Mouse (Mus musculus) kidney, embryonic 16.5 days (tissue): ENCODE results near the gene Lsm8. TPM values are rescaled to one million over a fixed set of nuclear protein-coding genes. Genes with fewer than 3 reads are reported as not detected.
"Not testable (repeated sequence)": the region's sequence is repeated elsewhere in the genome, so short reads cannot be mapped to it uniquely, and the experiment has no call there.

Experiments used
- ATAC-seq: fragments of 200-750 bp; cut with Nextera tagmentation; 2 replicates; pipeline ENCODE4 v1.8.0; 2017; ENCODE audit warnings: moderate TSS enrichment; ENCODE audit not compliant: low FRiP score, low TSS enrichment
- H3K27ac ChIP-seq: fragments of 300-500 bp; sonication (generic); 2 replicates; pipeline ENCODE4 v1.5.1; 2014; ENCODE audit warnings: low read length
- H3K27me3 ChIP-seq: fragments of 300-500 bp; sonication (generic); 2 replicates; pipeline ENCODE4 v1.6.1; 2014; ENCODE audit warnings: low read length, control low read depth, mixed read lengths; ENCODE audit not compliant: insufficient read depth
- H3K36me3 ChIP-seq: fragments of 300-500 bp; sonication (generic); 2 replicates; pipeline ENCODE4 v1.6.1; 2014; ENCODE audit warnings: low read length, control low read depth, mixed read lengths; ENCODE audit not compliant: insufficient read depth
- H3K4me1 ChIP-seq: fragments of 300-500 bp; sonication (generic); 2 replicates; pipeline ENCODE4 v1.6.1; 2014; ENCODE audit warnings: low read length, control low read depth, mixed read lengths; ENCODE audit not compliant: insufficient read depth
- H3K4me2 ChIP-seq: fragments of 300-500 bp; sonication (generic); replicated peaks from 2 replicates; pipeline ENCODE4 v1.6.1; 2014; ENCODE audit warnings: low read depth, low read length
- H3K4me3 ChIP-seq: fragments of 300-500 bp; sonication (generic); 2 replicates; pipeline ENCODE4 v1.5.1; 2014; ENCODE audit warnings: mild to moderate bottlenecking, low read length
- H3K9ac ChIP-seq: fragments of 300-500 bp; sonication (generic); replicated peaks from 2 replicates; pipeline ENCODE4 v1.6.1; 2014; ENCODE audit warnings: low read length
- H3K9me3 ChIP-seq: fragments of 300-500 bp; sonication (generic); 2 replicates; pipeline ENCODE4 v1.6.1; 2016; ENCODE audit warnings: low read length, control low read depth
- WGBS: fragments of 180-500 bp; shearing (Covaris S2); extraction: QIAGEN DNeasy Blood & Tissue Kit; methylation state at CpG from one replicate; pipeline ENCODE4 v1.1.7; 2014; 5-methylcytosine and 5-hydroxymethylcytosine counted together
- polyA plus RNA-seq: library from polyadenylated mRNA; unstranded; fragments of >200 nt; fragmentation: Nextera tagmentation; extraction: Ambion mirVana; gene quantifications from 2 replicates; pipeline ENCODE4 v1.2.1, GENCODE M21; 2015

Gene Lsm8
- 212 TPM in 2 replicates for polyA plus RNA-seq

- ATAC-seq, result peak; percentile 100
- WGBS, result 1% methylated on average over 37 of the region's 37 CpGs
Measured at GRCm38 (mm10) chr6:18848051-18848701, at the start of gene Lsm8. Gene Lsm8, plus strand, starts transcription at chr6:18848579.

GRCm38 (mm10) chr6:18800869-18801511 lies 47.4 kb upstream of the Lsm8 start:
- Histone ChIP-seq H3K27me3 (no peaks in the 10 kb centered on the region), H3K27ac (no peak overlapping the region), H3K9ac (no peak overlapping the region), H3K4me2 (no peak overlapping the region), H3K9me3 (no peaks in the 10 kb centered on the region), H3K4me1 (no peaks in the 10 kb centered on the region), H3K36me3 (no peaks in the 10 kb centered on the region), H3K4me3 (no peak overlapping the region)
- WGBS, result 83% methylated on average over 2 of the region's 2 CpGs
- no peak for ATAC-seq

More at GRCm38 (mm10) chr6:18848051-18848701, at the start of gene Lsm8:
- Histone ChIP-seq H3K9ac (peak within 1 kb of the TSS; percentile 98), H3K36me3 (peaks cover 4% of the 10 kb centered on the region; the same call in 1 of the 2 replicates), H3K4me2 (peak within 1 kb of the TSS; percentile 73), H3K4me1 (peaks cover 16% of the 10 kb centered on the region), H3K27ac (peak within 1 kb of the TSS; percentile 98), H3K4me3 (peak within 1 kb of the TSS; percentile 94), H3K27me3 (no peaks in the 10 kb centered on the region), H3K9me3 (no peaks in the 10 kb centered on the region)

GRCm38 (mm10) chr6:18812623-18813022 lies 35.8 kb upstream of the Lsm8 start:
- 97% methylated on average over 1 of the region's 1 CpGs for WGBS
- no peaks in the 10 kb centered on the region for H3K36me3 ChIP-seq
- H3K4me1 ChIP-seq, result no peaks in the 10 kb centered on the region
- H3K27ac ChIP-seq, result no peak overlapping the region
- H3K9ac ChIP-seq, result no peak overlapping the region
- no peaks in the 10 kb centered on the region for H3K9me3 ChIP-seq
- no peak for ATAC-seq
- no peak overlapping the region for H3K4me2 ChIP-seq
- H3K4me3 ChIP-seq, result no peak overlapping the region
- no peaks in the 10 kb centered on the region for H3K27me3 ChIP-seq

GRCm38 (mm10) chr6:18815606-18816005 lies 32.8 kb upstream of the Lsm8 start:
- Histone ChIP-seq H3K36me3 (no peaks in the 10 kb centered on the region), H3K27me3 (no peaks in the 10 kb centered on the region), H3K9me3 (no peaks in the 10 kb centered on the region), H3K9ac (no peak overlapping the region), H3K4me3 (no peak overlapping the region), H3K4me2 (no peak overlapping the region), H3K4me1 (no peaks in the 10 kb centered on the region), H3K27ac (no peak overlapping the region)
- WGBS, result 88% methylated on average over 2 of the region's 2 CpGs
- ATAC-seq, result no peak

DNA sequence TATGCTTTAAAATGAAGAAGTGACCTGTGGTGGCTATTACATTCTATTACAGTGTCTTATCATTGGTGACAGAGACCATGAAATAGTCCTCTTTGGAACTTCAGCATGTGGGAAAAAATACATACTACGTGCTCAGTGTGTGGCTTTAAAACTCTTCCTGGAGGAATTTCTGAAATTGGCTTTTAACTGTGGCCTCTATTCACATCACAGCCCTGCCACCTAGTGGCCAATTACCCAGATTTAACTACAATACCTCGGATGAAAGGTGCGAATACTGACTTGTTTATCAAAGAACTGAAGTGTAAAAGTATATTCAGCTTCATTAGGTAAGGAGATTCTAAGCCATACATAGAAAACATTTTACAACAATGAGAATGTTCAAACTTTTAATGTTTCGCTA lies 29.0 kb upstream of the Lsm8 start:
- Histone ChIP-seq H3K9ac (no peak overlapping the region), H3K4me3 (no peak overlapping the region), H3K9me3 (no peaks in the 10 kb centered on the region), H3K27ac (no peak overlapping the region), H3K27me3 (no peaks in the 10 kb centered on the region), H3K36me3 (no peaks in the 10 kb centered on the region), H3K4me1 (no peaks in the 10 kb centered on the region), H3K4me2 (no peak overlapping the region)
- ATAC-seq, result no peak
- WGBS, result 12% methylated on average over 4 of the region's 4 CpGs

DNA sequence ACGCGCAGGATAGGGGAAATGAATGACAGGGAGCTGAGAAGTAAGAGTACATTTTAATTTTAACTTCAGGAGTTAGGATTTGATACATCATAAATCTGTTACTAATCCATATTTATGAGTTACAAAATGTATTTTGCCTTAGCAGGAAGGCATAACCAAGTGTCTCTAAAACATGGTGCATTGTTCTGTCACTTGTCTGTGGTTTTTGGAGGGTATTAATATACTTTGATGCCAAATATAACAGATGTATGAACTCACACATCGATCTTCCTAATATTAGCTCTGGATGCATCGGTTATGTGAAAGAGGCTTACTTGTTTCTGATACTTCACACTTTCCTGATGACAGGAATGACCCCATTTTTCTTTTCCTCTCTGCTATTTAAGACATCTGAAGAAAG lies 28.1 kb upstream of the Lsm8 start:
- no peaks in the 10 kb centered on the region for H3K27me3 ChIP-seq
- H3K36me3 ChIP-seq, result no peaks in the 10 kb centered on the region
- no peaks in the 10 kb centered on the region for H3K9me3 ChIP-seq
- H3K4me2 ChIP-seq, result no peak overlapping the region
- no peaks in the 10 kb centered on the region for H3K4me1 ChIP-seq
- ATAC-seq, result no peak
- no peak overlapping the region for H3K9ac ChIP-seq
- 69% methylated on average over 4 of the region's 4 CpGs for WGBS
- H3K27ac ChIP-seq, result no peak overlapping the region
- no peak overlapping the region for H3K4me3 ChIP-seq

DNA sequence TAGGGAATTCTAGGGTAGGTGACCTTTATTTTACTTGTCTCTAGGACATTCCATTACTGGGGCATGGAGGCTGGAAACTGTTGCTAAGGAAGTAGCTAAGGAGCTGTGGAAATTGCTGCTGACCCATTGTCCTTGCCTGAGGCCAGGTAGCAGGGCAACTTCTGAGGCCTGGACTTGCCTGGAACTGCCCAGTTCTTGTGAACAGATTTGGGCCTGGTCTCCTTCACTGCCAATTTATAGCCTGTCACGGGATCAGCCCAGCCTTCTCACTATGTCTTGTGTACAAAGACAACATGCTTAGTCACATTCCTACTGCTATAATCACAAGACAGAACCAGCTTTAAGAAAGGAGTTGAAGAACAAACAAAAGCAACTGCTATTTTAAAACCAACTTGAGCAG lies 25.6 kb upstream of the Lsm8 start:
- no peak overlapping the region for H3K4me2 ChIP-seq
- H3K9me3 ChIP-seq, result no peaks in the 10 kb centered on the region
- H3K4me3 ChIP-seq, result no peak overlapping the region
- 0 out of 2 replicates have a peak overlapping the region, but pooled peaks have one; percentile 3 for H3K27ac ChIP-seq
- H3K36me3 ChIP-seq, result no peaks in the 10 kb centered on the region
- no peaks in the 10 kb centered on the region for H3K27me3 ChIP-seq
- no peak overlapping the region for H3K9ac ChIP-seq
- 31% methylated on average over 1 of the region's 1 CpGs for WGBS
- no peak for ATAC-seq
- no peaks in the 10 kb centered on the region for H3K4me1 ChIP-seq

DNA sequence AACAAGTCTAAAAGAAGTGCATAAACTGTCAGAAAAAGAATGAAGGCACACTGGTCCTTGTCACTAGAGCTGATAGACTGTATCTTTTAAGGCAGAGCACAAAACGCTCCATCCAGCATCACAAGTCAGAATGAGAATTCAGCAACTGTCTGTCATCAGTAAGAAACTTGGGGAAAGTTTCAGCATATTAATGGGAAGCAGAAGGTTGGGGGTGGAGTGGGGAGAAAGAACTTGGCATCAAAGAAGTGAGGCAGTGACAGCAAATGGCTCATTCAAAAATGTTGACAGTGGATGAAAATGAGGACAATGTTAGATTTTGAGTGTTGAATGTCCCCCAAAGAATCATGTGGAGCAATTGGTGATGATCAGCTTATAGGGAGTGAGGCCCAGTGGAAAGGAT lies 15.4 kb upstream of the Lsm8 start:
- H3K4me3 ChIP-seq, result no peak overlapping the region
- H3K4me2 ChIP-seq, result no peak overlapping the region
- no peak overlapping the region for H3K27ac ChIP-seq
- H3K9ac ChIP-seq, result no peak overlapping the region
- ATAC-seq, result no peak
- no peaks in the 10 kb centered on the region for H3K4me1 ChIP-seq
- H3K36me3 ChIP-seq, result no peaks in the 10 kb centered on the region
- no peaks in the 10 kb centered on the region for H3K27me3 ChIP-seq
- H3K9me3 ChIP-seq, result no peaks in the 10 kb centered on the region; the same call in 1 of the 2 replicates
- WGBS, result 78% methylated on average over 1 of the region's 1 CpGs

- ATAC-seq, H3K4me2 ChIP-seq, H3K9ac ChIP-seq, H3K4me1 ChIP-seq, H3K27ac ChIP-seq, H3K27me3 ChIP-seq, H3K4me3 ChIP-seq, H3K9me3 ChIP-seq, H3K36me3 ChIP-seq: not testable (repeated sequence)
- 67% methylated on average over 3 of the region's 11 CpGs for WGBS
Measured at GRCm38 (mm10) chr6:18844529-18844928, 3.9 kb upstream of the Lsm8 start.

DNA sequence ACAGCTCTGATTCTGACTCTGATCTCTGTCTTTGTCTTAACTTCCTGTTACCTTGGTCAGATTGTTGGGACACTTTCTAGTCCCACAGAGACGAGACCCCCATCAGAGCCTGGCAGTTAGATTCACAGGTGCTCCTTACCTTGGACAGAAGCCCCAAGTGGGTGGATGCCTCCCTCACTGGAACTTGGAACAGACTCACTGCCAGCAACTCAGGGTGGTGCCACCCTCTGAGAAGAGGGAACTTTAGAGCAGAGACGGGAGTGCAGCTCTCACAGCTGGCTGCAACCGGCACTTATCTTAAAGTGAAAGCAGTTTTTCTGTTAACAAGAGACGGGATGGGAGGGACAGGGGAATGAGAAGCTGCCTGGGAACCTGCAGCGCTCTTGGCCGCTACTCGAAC lies 2.8 kb upstream of the Lsm8 start:
- not testable (repeated sequence) for H3K9ac ChIP-seq, H3K36me3 ChIP-seq, H3K27me3 ChIP-seq, H3K4me3 ChIP-seq, H3K9me3 ChIP-seq, H3K27ac ChIP-seq, ATAC-seq, H3K4me2 ChIP-seq
- peaks cover 12% of the 10 kb centered on the region for H3K4me1 ChIP-seq
- WGBS, result 6% methylated on average over 5 of the region's 7 CpGs
